Mouse (Mus musculus): ENCODE measurements around the gene Ankdd1a. TPM values are rescaled to one million over a fixed set of nuclear protein-coding genes. Genes with fewer than 3 reads are reported as not detected.

The Ankdd1a gene
- polyA plus RNA-seq, 1 experiment from 2014 or later, result 0.20 TPM

DNA sequence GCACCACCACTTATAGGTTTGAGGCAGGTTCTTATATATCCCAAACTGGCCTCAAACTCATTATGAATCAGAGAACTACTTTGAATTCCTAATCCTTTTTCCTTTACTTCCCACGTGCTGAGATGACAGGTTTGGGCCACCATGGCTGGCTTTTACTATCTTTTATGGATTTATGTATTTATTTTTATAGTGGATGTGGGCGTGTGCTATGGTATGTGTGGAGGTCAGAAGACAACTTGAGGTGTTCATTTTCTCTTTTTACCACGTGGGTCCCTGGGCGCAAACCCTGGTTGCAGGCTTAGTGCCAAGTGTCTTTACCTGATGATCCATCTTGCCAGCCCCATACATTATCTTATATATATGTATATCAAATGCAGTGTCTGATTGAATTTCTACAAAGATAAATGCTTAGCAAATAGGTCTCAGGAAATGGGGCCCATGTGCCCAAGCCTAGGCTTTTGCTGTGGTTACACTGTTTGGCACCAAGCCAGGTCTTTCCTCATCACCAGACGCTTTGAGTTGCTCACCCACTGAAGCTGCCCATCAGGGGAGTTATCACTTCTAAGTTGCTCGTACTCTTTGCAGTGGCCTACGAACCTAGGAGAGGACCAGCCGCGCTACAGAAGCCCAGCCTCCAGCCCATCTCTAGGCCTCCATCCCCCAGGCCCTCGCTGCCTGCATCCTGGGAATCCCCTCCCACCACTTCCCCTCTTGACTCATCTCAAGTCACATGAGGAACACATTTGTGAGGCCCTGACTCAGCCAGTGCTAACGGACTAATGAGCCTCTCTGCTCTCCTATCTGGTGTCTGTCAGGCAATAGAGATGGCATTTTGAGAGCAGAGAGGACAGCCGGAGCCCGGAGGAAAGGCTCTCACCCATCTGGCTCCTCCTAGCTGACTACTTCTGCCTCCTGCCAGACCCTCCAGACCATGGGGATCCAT is 21.4 kb upstream of the Ankdd1a start:
- no peak for ATAC-seq (replicated peaks; ENCODE audit: low FRiP score)
- Histone ChIP-seq H3K4me2 (ENCODE audit: low read depth, low read length, severe bottlenecking) (no peak overlapping the region), H3K9ac (ENCODE audit: low read length) (no peak overlapping the region), H3K27ac (ENCODE audit: low read depth, low read length) (no peak overlapping the region), H3K9me3 (ENCODE audit: control insufficient read depth, low read length) (no peaks in the 10 kb centered on the region), H3K4me3 (ENCODE audit: low read depth, low read length) (no peak overlapping the region), H3K27me3 (ENCODE audit: control insufficient read depth, insufficient read depth, low read length) (no peaks in the 10 kb centered on the region), H3K4me1 (replicated peaks; ENCODE audit: control insufficient read depth, insufficient read depth, low read length) (no peaks in the 10 kb centered on the region), H3K36me3 (ENCODE audit: control insufficient read depth, insufficient read depth, low read length) (no peaks in the 10 kb centered on the region)
- 77% methylated on average over 13 of the region's 13 CpGs for WGBS
- DNase-seq (ENCODE audit: low spot score), result no peak

DNA sequence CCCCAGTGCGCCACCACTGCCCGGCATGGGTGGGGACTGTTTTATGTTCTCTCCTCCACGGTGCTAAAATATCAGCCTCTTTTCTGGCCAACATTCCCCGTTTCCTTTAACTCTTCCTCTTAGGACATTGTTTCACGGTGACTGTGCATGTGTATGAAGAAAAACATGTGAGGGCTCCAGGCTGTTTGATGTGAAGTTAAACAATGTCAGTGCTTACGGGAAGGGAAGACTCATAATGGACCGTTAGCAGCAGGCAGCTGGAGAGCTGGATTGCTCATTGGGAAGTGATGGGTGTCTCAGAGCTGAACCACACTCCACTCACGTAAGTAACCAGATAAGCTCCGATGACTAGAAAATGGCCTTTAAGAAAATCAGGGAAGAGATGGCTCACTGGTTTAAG is 19.7 kb upstream of the Ankdd1a start:
- Histone ChIP-seq H3K9ac (ENCODE audit: low read length) (no peak overlapping the region), H3K4me3 (ENCODE audit: low read depth, low read length) (no peak overlapping the region), H3K4me2 (ENCODE audit: low read depth, low read length, severe bottlenecking) (no peak overlapping the region), H3K27me3 (ENCODE audit: control insufficient read depth, insufficient read depth, low read length) (no peaks in the 10 kb centered on the region), H3K36me3 (ENCODE audit: control insufficient read depth, insufficient read depth, low read length) (no peaks in the 10 kb centered on the region), H3K27ac (ENCODE audit: low read depth, low read length) (no peak overlapping the region), H3K4me1 (replicated peaks; ENCODE audit: control insufficient read depth, insufficient read depth, low read length) (no peaks in the 10 kb centered on the region), H3K9me3 (ENCODE audit: control insufficient read depth, low read length) (no peaks in the 10 kb centered on the region)
- 86% methylated on average over 9 of the region's 9 CpGs for WGBS
- no peak for ATAC-seq (replicated peaks; ENCODE audit: low FRiP score)
- DNase-seq (ENCODE audit: low spot score), result no peak

DNA sequence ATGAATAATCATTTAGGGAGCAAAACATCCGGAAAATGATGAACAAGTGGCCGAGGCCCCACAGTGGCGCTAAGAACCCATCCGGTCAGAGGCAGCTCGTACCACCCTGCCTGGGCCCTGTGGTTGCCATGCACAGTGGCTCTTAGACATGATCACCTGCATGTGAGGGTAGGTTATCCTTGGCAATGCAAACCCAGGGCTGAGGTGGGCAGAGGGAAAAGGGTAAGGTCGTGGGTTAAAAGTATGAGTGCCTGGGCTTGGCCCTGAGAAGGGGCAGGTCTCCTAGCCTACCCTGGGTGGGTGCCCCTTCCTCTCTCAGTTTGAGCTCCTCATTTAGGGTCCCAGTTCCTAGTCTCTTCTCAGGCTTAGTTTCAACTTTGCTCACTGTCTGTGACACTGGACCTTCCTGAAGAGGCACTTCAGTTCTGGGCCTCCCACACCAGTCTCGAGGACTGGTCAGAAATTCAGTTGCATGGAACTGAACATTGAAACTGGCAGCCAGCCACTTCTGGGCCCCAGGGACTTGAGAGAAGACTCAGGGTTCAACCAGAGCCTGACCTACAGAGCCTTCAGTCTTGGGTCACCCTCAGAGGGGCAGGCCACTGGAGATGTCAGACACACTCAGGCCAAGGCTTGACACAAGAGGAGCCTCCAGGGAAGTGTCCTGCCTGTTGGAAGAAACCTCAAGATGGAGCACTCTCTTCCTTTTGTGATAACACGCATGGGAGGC is 18.1 kb upstream of the Ankdd1a start:
- ATAC-seq (replicated peaks; ENCODE audit: low FRiP score), result no peak
- Histone ChIP-seq H3K36me3 (ENCODE audit: control insufficient read depth, insufficient read depth, low read length) (no peaks in the 10 kb centered on the region), H3K4me3 (ENCODE audit: low read depth, low read length) (no peak overlapping the region), H3K4me2 (ENCODE audit: low read depth, low read length, severe bottlenecking) (no peak overlapping the region), H3K27me3 (ENCODE audit: control insufficient read depth, insufficient read depth, low read length) (no peaks in the 10 kb centered on the region), H3K4me1 (replicated peaks; ENCODE audit: control insufficient read depth, insufficient read depth, low read length) (no peaks in the 10 kb centered on the region), H3K9me3 (ENCODE audit: control insufficient read depth, low read length) (peaks cover 2% of the 10 kb centered on the region; the same call in 1 of the 2 replicates), H3K9ac (ENCODE audit: low read length) (no peak overlapping the region), H3K27ac (ENCODE audit: low read depth, low read length) (no peak overlapping the region)
- no peak for DNase-seq (ENCODE audit: low spot score)
- 94% methylated on average over 8 of the region's 8 CpGs for WGBS

DNA sequence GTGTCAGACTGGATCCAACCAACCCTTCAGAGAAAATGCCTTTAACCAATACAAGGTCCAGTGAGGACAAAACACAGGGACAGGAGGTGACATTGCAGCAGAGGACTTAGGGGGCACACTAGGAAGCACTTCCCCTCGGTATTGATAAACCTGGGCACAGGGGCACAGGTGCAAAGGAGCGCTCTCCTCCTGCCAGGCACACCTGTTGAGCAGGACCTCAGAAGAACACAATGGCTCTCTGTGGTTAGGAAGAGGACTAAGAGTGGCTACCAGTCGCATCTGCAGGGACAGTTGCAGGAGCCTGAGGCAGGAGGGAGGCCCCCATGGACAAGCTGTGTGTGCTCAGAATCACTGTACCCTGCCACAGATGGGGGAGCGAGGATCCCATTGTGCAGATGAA is 16.5 kb upstream of the Ankdd1a start:
- Histone ChIP-seq H3K4me2 (ENCODE audit: low read depth, low read length, severe bottlenecking) (no peak overlapping the region), H3K27me3 (ENCODE audit: control insufficient read depth, insufficient read depth, low read length) (no peaks in the 10 kb centered on the region), H3K36me3 (ENCODE audit: control insufficient read depth, insufficient read depth, low read length) (no peaks in the 10 kb centered on the region), H3K9me3 (ENCODE audit: control insufficient read depth, low read length) (peaks cover 2% of the 10 kb centered on the region; the same call in 1 of the 2 replicates), H3K9ac (ENCODE audit: low read length) (no peak overlapping the region), H3K4me3 (ENCODE audit: low read depth, low read length) (no peak overlapping the region), H3K4me1 (replicated peaks; ENCODE audit: control insufficient read depth, insufficient read depth, low read length) (no peaks in the 10 kb centered on the region), H3K27ac (ENCODE audit: low read depth, low read length) (no peak overlapping the region)
- no peak for DNase-seq (ENCODE audit: low spot score)
- WGBS, result 83% methylated on average over 4 of the region's 4 CpGs
- no peak for ATAC-seq (replicated peaks; ENCODE audit: low FRiP score)

DNA sequence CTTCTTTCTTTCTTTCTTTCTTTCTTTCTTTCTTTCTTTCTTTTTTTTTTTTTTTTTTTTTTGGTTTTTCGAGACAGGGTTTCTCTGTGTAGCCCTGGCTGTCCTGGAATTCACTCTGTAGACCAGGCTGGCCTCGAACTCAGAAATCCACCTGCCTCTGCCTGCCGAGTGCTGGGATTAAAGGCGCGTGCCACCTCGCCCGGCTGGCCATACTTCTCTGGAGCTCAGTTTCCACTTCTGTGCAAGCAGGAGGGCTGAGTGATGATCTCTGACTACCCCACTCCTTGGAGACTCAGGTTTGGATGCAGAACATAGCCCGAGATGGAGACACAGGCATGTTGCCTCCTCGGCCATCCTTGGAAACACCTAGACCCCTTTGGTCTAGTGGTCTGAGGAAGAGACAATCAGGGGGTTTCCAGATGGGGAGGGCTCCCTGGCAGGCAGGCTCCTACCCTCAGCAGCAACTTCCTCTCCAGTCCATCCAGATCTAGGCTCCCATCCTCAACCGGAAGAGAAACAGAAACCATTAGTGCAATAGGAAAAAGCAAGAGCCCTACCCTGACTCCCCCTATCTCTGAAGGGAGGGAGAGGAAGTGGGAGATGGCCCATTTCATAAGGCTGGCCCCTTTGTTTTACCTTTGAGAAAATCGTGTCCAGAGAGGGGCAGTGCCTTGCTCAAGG is 15.9 kb upstream of the Ankdd1a start:
- Histone ChIP-seq H3K9me3 (ENCODE audit: control insufficient read depth, low read length) (peaks cover 2% of the 10 kb centered on the region; the same call in 1 of the 2 replicates), H3K4me2 (ENCODE audit: low read depth, low read length, severe bottlenecking) (no peak overlapping the region), H3K4me1 (replicated peaks; ENCODE audit: control insufficient read depth, insufficient read depth, low read length) (no peaks in the 10 kb centered on the region), H3K27me3 (ENCODE audit: control insufficient read depth, insufficient read depth, low read length) (no peaks in the 10 kb centered on the region), H3K9ac (ENCODE audit: low read length) (no peak overlapping the region), H3K4me3 (ENCODE audit: low read depth, low read length) (no peak overlapping the region), H3K27ac (ENCODE audit: low read depth, low read length) (no peak overlapping the region), H3K36me3 (ENCODE audit: control insufficient read depth, insufficient read depth, low read length) (no peaks in the 10 kb centered on the region)
- ATAC-seq (replicated peaks; ENCODE audit: low FRiP score) (no peak), DNase-seq (ENCODE audit: low spot score) (no peak)
- WGBS, result 89% methylated on average over 10 of the region's 11 CpGs

DNA sequence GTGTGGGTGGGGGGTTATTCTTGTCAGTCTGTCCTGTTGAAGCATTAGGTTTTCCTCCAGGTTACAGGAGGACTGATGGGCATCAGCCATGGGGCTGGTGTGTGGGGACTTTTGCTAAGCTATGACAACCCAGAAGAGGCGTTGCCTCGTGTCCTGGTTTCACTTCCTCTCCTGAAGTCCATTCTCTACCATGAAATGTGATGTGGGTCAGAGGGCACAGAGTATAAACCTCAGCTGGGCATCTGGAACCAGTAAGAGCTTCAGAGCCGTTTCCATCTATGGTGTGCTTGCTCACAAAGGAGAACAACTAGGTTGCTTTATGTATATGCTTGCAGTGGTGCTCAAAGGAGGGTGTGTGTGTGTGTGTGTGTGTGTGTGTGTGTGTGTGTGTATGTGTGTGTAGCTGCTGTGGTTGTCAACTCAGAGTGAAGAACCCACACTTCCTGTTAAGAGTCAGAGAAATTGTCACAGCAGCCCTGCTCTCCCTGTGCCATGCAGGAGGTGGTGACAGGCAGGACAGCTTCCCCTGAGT is 15.3 kb upstream of the Ankdd1a start:
- 69% methylated on average over 3 of the region's 3 CpGs for WGBS
- DNase-seq (ENCODE audit: low spot score), result no peak
- H3K4me1 ChIP-seq (replicated peaks; ENCODE audit: control insufficient read depth, insufficient read depth, low read length), result no peaks in the 10 kb centered on the region

DNA sequence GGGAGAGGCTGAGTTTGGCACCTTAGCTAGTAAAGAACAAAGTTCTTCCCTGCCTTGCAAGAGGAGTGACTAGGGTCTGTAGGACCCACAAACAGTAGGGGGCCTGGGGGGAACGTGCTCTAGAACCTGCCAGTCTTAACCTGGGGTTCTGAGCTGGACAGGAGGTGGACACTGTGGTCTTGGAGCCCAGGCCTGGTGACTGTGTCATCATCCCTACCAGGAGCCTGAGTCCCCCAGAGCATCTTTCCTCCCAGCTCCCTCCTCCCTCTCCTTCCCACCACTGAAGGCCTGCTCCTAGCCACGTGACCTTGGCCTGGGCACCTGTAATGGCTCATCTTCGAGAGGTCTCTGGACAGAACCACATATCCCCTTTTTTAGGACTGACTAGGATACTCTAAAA is 14.1 kb upstream of the Ankdd1a start:
- 82% methylated on average over 3 of the region's 3 CpGs for WGBS
- DNase-seq (ENCODE audit: low spot score) (no peak), ATAC-seq (replicated peaks; ENCODE audit: low FRiP score) (no peak)
- no peaks in the 10 kb centered on the region for H3K27me3 ChIP-seq (ENCODE audit: control insufficient read depth, insufficient read depth, low read length)
- peaks cover 2% of the 10 kb centered on the region; the same call in 1 of the 2 replicates for H3K9me3 ChIP-seq (ENCODE audit: control insufficient read depth, low read length)
- H3K9ac ChIP-seq (ENCODE audit: low read length), result no peak overlapping the region
- no peak overlapping the region for H3K4me2 ChIP-seq (ENCODE audit: low read depth, low read length, severe bottlenecking)
- no peak overlapping the region for H3K4me3 ChIP-seq (ENCODE audit: low read depth, low read length)
- H3K27ac ChIP-seq (ENCODE audit: low read depth, low read length), result no peak overlapping the region
- no peaks in the 10 kb centered on the region for H3K4me1 ChIP-seq (replicated peaks; ENCODE audit: control insufficient read depth, insufficient read depth, low read length)
- no peaks in the 10 kb centered on the region for H3K36me3 ChIP-seq (ENCODE audit: control insufficient read depth, insufficient read depth, low read length)

More for the DNA sequence above, 15.3 kb upstream of the Ankdd1a start:
- H3K4me2 ChIP-seq (ENCODE audit: low read depth, low read length, severe bottlenecking), result no peak overlapping the region
- H3K4me3 ChIP-seq (ENCODE audit: low read depth, low read length), result no peak overlapping the region
- no peak for ATAC-seq (replicated peaks; ENCODE audit: low FRiP score)
- H3K27me3 ChIP-seq (ENCODE audit: control insufficient read depth, insufficient read depth, low read length), result no peaks in the 10 kb centered on the region
- H3K9ac ChIP-seq (ENCODE audit: low read length), result no peak overlapping the region
- H3K36me3 ChIP-seq (ENCODE audit: control insufficient read depth, insufficient read depth, low read length), result no peaks in the 10 kb centered on the region
- no peak overlapping the region for H3K27ac ChIP-seq (ENCODE audit: low read depth, low read length)
- peaks cover 2% of the 10 kb centered on the region; the same call in 1 of the 2 replicates for H3K9me3 ChIP-seq (ENCODE audit: control insufficient read depth, low read length)

DNA sequence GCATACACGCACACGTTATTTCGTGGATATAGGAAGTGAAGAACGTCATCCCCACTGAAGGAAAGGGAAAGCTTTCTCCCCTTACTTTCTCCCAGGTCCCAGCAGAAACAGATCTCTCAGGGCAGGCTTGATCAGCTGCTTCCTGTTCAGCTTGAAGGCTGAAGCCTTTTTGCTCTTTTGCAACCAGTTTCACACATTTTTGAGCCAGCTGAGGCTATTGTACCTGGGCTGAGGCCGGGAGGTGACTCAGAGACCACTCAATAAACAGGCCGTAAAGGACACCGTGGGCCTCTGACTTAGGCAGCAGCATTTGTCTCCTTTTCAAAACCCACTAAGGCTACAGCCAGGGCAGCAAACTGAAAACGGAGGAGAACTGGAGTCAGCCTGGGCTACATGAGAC is 13.0 kb upstream of the Ankdd1a start:
- no peak overlapping the region for H3K9ac ChIP-seq (ENCODE audit: low read length)
- ATAC-seq (replicated peaks; ENCODE audit: low FRiP score), result no peak
- peaks cover 2% of the 10 kb centered on the region; the same call in 1 of the 2 replicates for H3K9me3 ChIP-seq (ENCODE audit: control insufficient read depth, low read length)
- H3K36me3 ChIP-seq (ENCODE audit: control insufficient read depth, insufficient read depth, low read length), result no peaks in the 10 kb centered on the region
- DNase-seq (ENCODE audit: low spot score), result no peak
- 88% methylated on average over 8 of the region's 8 CpGs for WGBS
- H3K4me2 ChIP-seq (ENCODE audit: low read depth, low read length, severe bottlenecking), result no peak overlapping the region
- no peak overlapping the region for H3K4me3 ChIP-seq (ENCODE audit: low read depth, low read length)
- no peak overlapping the region for H3K27ac ChIP-seq (ENCODE audit: low read depth, low read length)
- no peaks in the 10 kb centered on the region for H3K27me3 ChIP-seq (ENCODE audit: control insufficient read depth, insufficient read depth, low read length)
- no peaks in the 10 kb centered on the region for H3K4me1 ChIP-seq (replicated peaks; ENCODE audit: control insufficient read depth, insufficient read depth, low read length)
